Mouse (Mus musculus) lung, postnatal 0 days (tissue): ENCODE data around the gene Slc12a6.

Source experiments
- CTCF ChIP-seq: IDR thresholded peaks from 2 replicates; pipeline ENCODE4 v1.5.1; 2016; ENCODE audit warnings: antibody characterized with exemption, mild to moderate bottlenecking
- EP300 ChIP-seq: IDR thresholded peaks from 2 replicates; pipeline ENCODE4 v1.6.1; 2016; ENCODE audit warnings: antibody characterized with exemption, mild to moderate bottlenecking, control low read depth

DNA sequence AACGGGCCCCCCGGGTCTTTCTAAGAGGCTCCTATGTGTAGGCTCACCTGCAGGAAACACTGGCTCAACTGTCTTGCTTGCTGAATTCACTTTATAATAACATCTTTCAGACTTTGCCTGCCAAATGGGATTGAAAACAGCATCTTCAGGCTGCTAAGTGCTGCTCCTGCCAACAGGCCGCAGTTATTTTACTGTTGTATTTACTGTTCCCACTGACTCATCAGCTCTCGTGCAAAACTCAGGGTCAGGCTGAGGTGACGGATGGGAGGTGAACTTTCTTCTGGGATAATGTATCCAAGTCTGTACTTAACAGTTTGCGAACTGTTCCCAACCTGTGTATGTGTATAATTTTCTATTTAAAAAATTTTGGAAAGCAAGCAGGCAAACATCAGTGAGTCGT, 53.3 kb downstream of the Slc12a6 start:
- TF ChIP-seq EP300 (no peak), CTCF (no peak)
